Mouse (Mus musculus) E14TG2a.4 (cell line): ENCODE results near the gene Rfc5.

Source experiments
- CTCF ChIP-seq: conservative IDR thresholded peaks from 2 replicates; pipeline ENCODE4 v1.5.1; 2014; ENCODE audit warnings: low read length
- POU5F1 ChIP-seq: IDR thresholded peaks from 2 replicates; pipeline ENCODE4 v1.6.1; 2014; ENCODE audit warnings: low read length, borderline replicate concordance

- 0 out of 2 replicates have a peak, but pooled peaks have one; percentile 3 for TF ChIP-seq CTCF
- no peak for TF ChIP-seq POU5F1
These were observed 47.0 kb downstream of the Rfc5 start for GRCm38 (mm10) chr5:117341896-117342295.
